Mouse (Mus musculus) adrenal gland, postnatal 0 days (tissue): ENCODE measurements around the gene Rnf151. TPM values are rescaled to one million over a fixed set of nuclear protein-coding genes. Genes with fewer than 3 reads are reported as not detected.

ENCODE experiments used
- polyA plus RNA-seq: library from polyadenylated mRNA; unstranded; fragments of >200 nt; fragmentation: Nextera tagmentation; extraction: Ambion mirVana; gene quantifications from 2 replicates; pipeline ENCODE4 v1.2.1, GENCODE M21; 2015

Gene Rnf151
- polyA plus RNA-seq, result not detected in 2 replicates

GRCm38 (mm10) chr17:24717943-24718342, at the start of gene Rnf151, which contains the start of gene Rps2:
TSS of gene Rnf151 (minus strand) at chr17:24718063.
TSS of gene Rps2 (plus strand) at chr17:24718116.

GRCm38 (mm10) chr17:24752415-24753394, 34.8 kb upstream of the Rnf151 start, which contains the start of gene Hs3st6:
TSS of gene Hs3st6 (plus strand) at chr17:24752988.

GRCm38 (mm10) chr17:24736330-24737051, 18.6 kb upstream of the Rnf151 start, which contains the start of gene Msrb1:
TSS of gene Msrb1 (plus strand) at chr17:24736642.

GRCm38 (mm10) chr17:24727618-24728017, 9.8 kb upstream of the Rnf151 start, which contains the start of gene Rpl3l:
TSS of gene Rpl3l (plus strand) at chr17:24727820.

GRCm38 (mm10) chr17:24724184-24724583, 6.3 kb upstream of the Rnf151 start, which contains the start of gene Ndufb10:
TSS of gene Ndufb10 (minus strand) at chr17:24724478.

GRCm38 (mm10) chr17:24706982-24707800, 10.7 kb downstream of the Rnf151 start, which contains the start of gene Tbl3:
TSS of gene Tbl3 (minus strand) at chr17:24707660.

GRCm38 (mm10) chr17:24696011-24696697, 21.7 kb downstream of the Rnf151 start, which contains the start of the genes Gfer and Noxo1:
TSS of gene Gfer (minus strand) at chr17:24696156.
TSS of gene Noxo1 (plus strand) at chr17:24696234.

GRCm38 (mm10) chr17:24689251-24690081, 28.4 kb downstream of the Rnf151 start, which contains the start of gene Syngr3:
TSS of gene Syngr3 (minus strand) at chr17:24689955.

GRCm38 (mm10) chr17:24669545-24670245, 48.2 kb downstream of the Rnf151 start, which contains the start of gene Zfp598:
TSS of gene Zfp598 (plus strand) at chr17:24669687.

Other genes starting within 250 kb of the Rnf151 start
- 19.6 and 21.0 TPM in 2 replicates for gene E4f1, start 247.8 kb downstream of the Rnf151 start, polyA plus RNA-seq
- 63.5 and 100 TPM in 2 replicates for gene Pgp, start 247.7 kb downstream of the Rnf151 start, polyA plus RNA-seq
- 0.18 TPM in 1 of 2 replicates, not detected in the other for gene Bricd5, start 244.2 kb downstream of the Rnf151 start, polyA plus RNA-seq
- gene Mlst8, start 239.0 kb downstream of the Rnf151 start, polyA plus RNA-seq, result 9.9 and 17.7 TPM in 2 replicates
- 7.2 and 10.6 TPM in 2 replicates for gene Caskin1, start 229.5 kb downstream of the Rnf151 start, polyA plus RNA-seq
- gene Traf7, start 190.1 kb downstream of the Rnf151 start, polyA plus RNA-seq, result 37.0 and 46.7 TPM in 2 replicates
- gene Rab26, start 183.9 kb downstream of the Rnf151 start, polyA plus RNA-seq, result 1.3 and 1.8 TPM in 2 replicates
- 16.5 and 20.0 TPM in 2 replicates for gene Pkd1, start 168.2 kb downstream of the Rnf151 start, polyA plus RNA-seq
- 20.9 and 23.8 TPM in 2 replicates for gene Tsc2, start 85.4 kb downstream of the Rnf151 start, polyA plus RNA-seq
- gene Nthl1, start 85.4 kb downstream of the Rnf151 start, polyA plus RNA-seq, result 13.6 and 14.1 TPM in 2 replicates
- gene Slc9a3r2, start 67.7 kb downstream of the Rnf151 start, polyA plus RNA-seq, result 61.7 and 66.2 TPM in 2 replicates
- not detected in 2 replicates for gene Npw, start 59.6 kb downstream of the Rnf151 start, polyA plus RNA-seq
- gene Zfp598, start 48.4 kb downstream of the Rnf151 start, polyA plus RNA-seq, result 11.8 and 14.9 TPM in 2 replicates
- gene Syngr3, start 28.1 kb downstream of the Rnf151 start, polyA plus RNA-seq, result 14.5 and 51.8 TPM in 2 replicates
- gene Gfer, start 21.9 kb downstream of the Rnf151 start, polyA plus RNA-seq, result 36.3 and 36.6 TPM in 2 replicates
- 1.6 and 2.0 TPM in 2 replicates for gene Noxo1, start 21.8 kb downstream of the Rnf151 start, polyA plus RNA-seq
- gene Tbl3, start 10.4 kb downstream of the Rnf151 start, polyA plus RNA-seq, result 21.3 and 34.2 TPM in 2 replicates
- gene Rps2, start 53 bp upstream of the Rnf151 start, polyA plus RNA-seq, result 872 and 948 TPM in 2 replicates
- 222 and 254 TPM in 2 replicates for gene Ndufb10, start 6.4 kb upstream of the Rnf151 start, polyA plus RNA-seq
- 0.46 and 0.58 TPM in 2 replicates for gene Rpl3l, start 9.8 kb upstream of the Rnf151 start, polyA plus RNA-seq
- 47.7 and 55.8 TPM in 2 replicates for gene Msrb1, start 18.6 kb upstream of the Rnf151 start, polyA plus RNA-seq
- gene Hs3st6, start 34.9 kb upstream of the Rnf151 start, polyA plus RNA-seq, result 4.2 and 12.5 TPM in 2 replicates
- 1.0 and 1.3 TPM in 2 replicates for gene Meiob, start 86.2 kb upstream of the Rnf151 start, polyA plus RNA-seq
- 56.0 and 73.6 TPM in 2 replicates for gene Hagh, start 122.1 kb upstream of the Rnf151 start, polyA plus RNA-seq
- 19.9 and 26.7 TPM in 2 replicates for gene Fahd1, start 132.3 kb upstream of the Rnf151 start, polyA plus RNA-seq
- 0.32 and 0.88 TPM in 2 replicates for gene Igfals, start 147.9 kb upstream of the Rnf151 start, polyA plus RNA-seq
- gene Nubp2, start 168.3 kb upstream of the Rnf151 start, polyA plus RNA-seq, result 47.2 and 66.1 TPM in 2 replicates
- 35.1 and 41.0 TPM in 2 replicates for gene Spsb3, start 168.6 kb upstream of the Rnf151 start, polyA plus RNA-seq
- gene Eme2, start 177.0 kb upstream of the Rnf151 start, polyA plus RNA-seq, result 23.7 and 39.5 TPM in 2 replicates
- gene Mrps34, start 177.1 kb upstream of the Rnf151 start, polyA plus RNA-seq, result 124 and 213 TPM in 2 replicates
- 122 and 135 TPM in 2 replicates for gene Nme3, start 178.4 kb upstream of the Rnf151 start, polyA plus RNA-seq
- gene Mapk8ip3, start 218.9 kb upstream of the Rnf151 start, polyA plus RNA-seq, result 22.8 and 25.6 TPM in 2 replicates
- gene Jpt2, start 242.6 kb upstream of the Rnf151 start, polyA plus RNA-seq, result 40.1 and 42.0 TPM in 2 replicates